Mouse (Mus musculus) gonadal fat pad, adult 2 months (tissue): ENCODE results near the gene Mybpc1. TPM values are rescaled to one million over a fixed set of nuclear protein-coding genes. Genes with fewer than 3 reads are reported as not detected.

Source experiments
- DNase-seq: peaks from one replicate; pipeline ENCODE4 v3.0.0-alpha.2; 2012; ENCODE audit warnings: low read depth
- polyA plus RNA-seq: library from polyadenylated mRNA; depleted of rRNA; stranded (reverse); fragments of >200 nt; gene quantifications from 2 replicates; pipeline ENCODE4 v1.2.3, GENCODE M21; 2012; rRNA removed

The Mybpc1 gene
- 4.8 and 6.0 TPM in 2 replicates for polyA plus RNA-seq

DNA sequence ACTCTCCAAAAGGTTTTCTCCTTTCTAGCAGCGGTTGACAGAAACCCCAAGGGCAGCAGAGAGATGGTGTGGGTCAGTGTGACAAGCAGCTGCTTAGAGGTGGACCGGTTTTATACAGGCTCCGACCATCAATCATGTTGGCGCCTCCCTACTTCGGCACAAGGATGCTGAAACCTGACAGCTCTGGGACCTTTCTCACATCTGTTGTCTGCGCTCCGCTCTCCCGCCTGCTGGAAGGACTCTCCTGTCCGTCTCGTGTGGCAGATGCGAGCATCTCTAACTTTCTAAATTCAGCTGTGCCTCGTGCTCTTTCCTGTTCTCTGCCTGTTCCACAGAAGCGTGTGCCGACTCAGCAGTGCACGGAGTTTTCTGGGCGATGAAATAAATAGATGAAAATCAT is at the start of gene Mybpc1:
Gene Mybpc1, minus strand, starts transcription at position 210 of the 400 bp plus-strand sequence.
- no peak for DNase-seq

DNA sequence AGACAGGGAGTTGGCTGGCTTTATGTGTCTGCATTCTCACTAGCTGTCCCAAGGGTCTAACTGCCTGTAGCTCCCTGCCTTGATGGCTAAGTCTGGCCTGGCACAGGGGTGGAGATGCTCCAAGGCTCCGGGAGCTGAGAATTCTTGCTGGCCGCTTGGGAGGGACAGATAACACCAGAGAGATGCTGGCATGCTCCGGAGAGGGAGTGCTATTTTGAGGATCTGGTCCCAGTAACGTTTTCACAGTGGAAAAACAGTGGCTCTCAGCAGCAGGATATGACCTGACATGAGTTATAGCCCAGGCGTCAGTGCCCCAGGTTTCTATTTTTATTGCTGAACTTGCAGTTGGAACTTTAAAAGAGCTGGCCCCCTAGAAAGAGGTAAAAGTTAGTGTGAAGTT is 40.5 kb upstream of the Mybpc1 start:
- no peak for DNase-seq

GRCm38 (mm10) chr10:88631330-88631953 is 26.5 kb upstream of the Mybpc1 start:
- DNase-seq, result no peak

GRCm38 (mm10) chr10:88630663-88631329 is 25.8 kb upstream of the Mybpc1 start:
- no peak for DNase-seq

GRCm38 (mm10) chr10:88627052-88627451 is 22.1 kb upstream of the Mybpc1 start:
- no peak for DNase-seq

GRCm38 (mm10) chr10:88626176-88626575 is 21.2 kb upstream of the Mybpc1 start:
- no peak for DNase-seq

DNA sequence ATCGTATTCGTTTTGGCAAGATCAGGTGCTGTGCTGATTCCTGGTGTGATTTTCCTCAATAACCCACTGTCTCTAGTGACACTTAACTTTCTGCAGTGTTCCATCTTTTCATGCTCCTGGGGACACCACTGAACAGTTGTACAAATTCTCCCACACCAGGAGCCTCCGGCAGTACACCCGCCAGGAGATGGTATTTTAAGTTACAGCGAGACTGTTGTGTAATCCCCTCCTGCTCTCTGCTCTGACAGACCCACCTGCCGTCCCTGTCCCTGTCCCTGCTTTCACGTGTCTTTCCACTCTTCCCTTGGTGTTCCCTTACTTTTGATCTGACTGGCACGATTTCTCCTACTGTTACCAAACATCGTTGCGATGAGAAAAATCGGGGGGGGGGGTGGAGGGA is 19.3 kb upstream of the Mybpc1 start:
- DNase-seq, result no peak

GRCm38 (mm10) chr10:88622624-88623023 is 17.7 kb upstream of the Mybpc1 start:
- no peak for DNase-seq

- DNase-seq, result no peak
Observed at GRCm38 (mm10) chr10:88620809-88621208, 15.9 kb upstream of the Mybpc1 start.

- DNase-seq, result no peak
Observed at GRCm38 (mm10) chr10:88613051-88613450, 8.1 kb upstream of the Mybpc1 start.

GRCm38 (mm10) chr10:88606686-88607085 is 1.7 kb upstream of the Mybpc1 start:
- DNase-seq, result no peak

GRCm38 (mm10) chr10:88606065-88606464 is 1.1 kb upstream of the Mybpc1 start:
- no peak for DNase-seq

DNA sequence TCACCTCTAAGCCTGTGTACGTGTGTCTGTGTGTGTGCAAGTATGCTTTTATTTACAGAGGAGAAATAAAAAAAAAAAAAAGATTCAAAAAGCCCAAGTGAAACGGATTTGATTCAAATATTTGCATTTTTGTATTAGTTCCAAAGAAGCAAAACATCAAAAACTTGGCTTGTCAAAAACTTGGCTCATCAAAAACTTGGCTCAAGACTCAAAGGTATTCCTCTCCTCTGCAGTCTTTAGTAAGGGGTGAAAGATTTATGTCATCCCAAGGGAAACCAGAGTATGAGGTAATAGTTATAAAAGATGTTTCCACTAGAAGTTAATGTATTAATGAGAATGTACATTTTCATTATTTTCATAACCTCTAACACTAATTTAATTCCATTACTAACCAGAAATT is 1.2 kb downstream of the Mybpc1 start:
- no peak for DNase-seq

- no peak for DNase-seq
Observed at GRCm38 (mm10) chr10:88603256-88603655, 1.7 kb downstream of the Mybpc1 start.

GRCm38 (mm10) chr10:88600591-88600990 is 4.4 kb downstream of the Mybpc1 start:
- DNase-seq, result no peak

- no peak for DNase-seq
Observed at GRCm38 (mm10) chr10:88592316-88592715, 12.6 kb downstream of the Mybpc1 start.

DNA sequence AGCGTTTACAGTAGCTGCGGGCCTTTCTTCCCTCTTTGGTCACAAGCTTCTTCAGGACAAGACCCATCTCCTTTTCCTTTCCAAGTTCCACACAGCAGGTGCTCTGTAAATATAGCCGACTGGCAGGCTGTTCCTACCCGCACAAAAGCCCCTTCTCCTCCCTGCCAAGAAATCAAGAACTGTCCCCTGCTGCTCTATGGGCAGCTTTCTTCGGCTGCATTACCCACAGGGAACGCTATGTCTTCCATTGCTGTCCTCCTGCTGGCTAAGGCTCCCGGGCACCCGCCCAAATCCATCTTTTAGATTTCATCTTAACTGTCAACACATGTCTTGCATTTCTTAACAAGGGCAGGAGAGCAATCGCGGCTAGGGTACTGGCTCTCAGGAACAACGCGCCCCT is 13.9 kb downstream of the Mybpc1 start:
- DNase-seq, result peak; percentile 4

- DNase-seq, result no peak
Observed at GRCm38 (mm10) chr10:88584469-88584868, 20.5 kb downstream of the Mybpc1 start.

GRCm38 (mm10) chr10:88580786-88581185 is 24.2 kb downstream of the Mybpc1 start:
- no peak for DNase-seq

DNA sequence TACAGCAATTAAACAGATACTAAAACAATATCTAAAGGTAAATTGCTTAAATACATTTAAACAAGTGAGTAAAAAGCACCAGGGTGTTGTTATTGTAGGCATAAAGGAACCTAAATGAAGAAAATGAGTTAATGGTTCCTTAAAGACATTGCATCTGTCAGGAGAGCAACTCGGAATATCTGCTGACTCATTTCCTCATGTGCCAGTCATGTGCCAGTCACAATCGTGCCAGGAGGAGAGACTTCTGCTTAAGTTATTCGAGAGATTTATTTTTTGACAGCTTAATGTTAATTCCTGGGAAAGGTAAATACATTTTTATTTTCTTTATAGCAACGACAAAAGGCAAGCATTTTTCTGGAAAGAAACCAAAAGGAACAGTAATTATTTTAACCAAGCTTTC is 26.3 kb downstream of the Mybpc1 start:
- DNase-seq, result no peak

GRCm38 (mm10) chr10:88574115-88574635 is 30.8 kb downstream of the Mybpc1 start:
- DNase-seq, result no peak

- DNase-seq, result no peak
Observed at GRCm38 (mm10) chr10:88572123-88572522, 32.8 kb downstream of the Mybpc1 start.

GRCm38 (mm10) chr10:88557046-88557445 is 47.9 kb downstream of the Mybpc1 start:
- DNase-seq, result peak; percentile 51
